Mouse (Mus musculus): ENCODE data around the gene Fbxl15. TPM values are rescaled to one million over a fixed set of nuclear protein-coding genes. Genes with fewer than 3 reads are reported as not detected.
A peak's percentile ranks its signal among the peaks of the same experiment; 100 is the strongest.

Gene Fbxl15
- polyA plus RNA-seq, 1 experiment: 21.5 TPM

GRCm38 (mm10) chr19:46367798-46368590 lies 40.0 kb downstream of the Fbxl15 start:
- Histone ChIP-seq H3K4me1 (ENCODE audit: control insufficient read depth, insufficient read depth, low read length) (peaks cover 6% of the 10 kb centered on the region), H3K4me3 (ENCODE audit: control insufficient read depth, low read depth, low read length) (peak overlapping the region; percentile 70), H3K27ac (ENCODE audit: control insufficient read depth, insufficient read depth, low read depth, low read length) (no peak overlapping the region), H3K36me3 (ENCODE audit: control insufficient read depth, insufficient read depth, low read length) (no peaks in the 10 kb centered on the region), H3K27me3 (ENCODE audit: control insufficient read depth, insufficient read depth, low read length) (no peaks in the 10 kb centered on the region)
- TF ChIP-seq POLR2A (IDR thresholded peaks at IDR 0.05; ENCODE audit: control insufficient read depth, low read depth, low read length) (no peak; the same call in 1 of the 2 replicates), CTCF (IDR thresholded peaks at IDR 0.05; ENCODE audit: control insufficient read depth, insufficient read depth, insufficient replicate concordance, low read depth, low read length) (no peak)

- TF ChIP-seq CTCF (IDR thresholded peaks at IDR 0.05; ENCODE audit: control insufficient read depth, insufficient read depth, insufficient replicate concordance, low read depth, low read length): peak; percentile 50; the same call in 1 of the 2 replicates
- no peak for TF ChIP-seq POLR2A (IDR thresholded peaks at IDR 0.05; ENCODE audit: control insufficient read depth, low read depth, low read length)
- Histone ChIP-seq H3K4me1 (ENCODE audit: control insufficient read depth, insufficient read depth, low read length) (peaks cover 6% of the 10 kb centered on the region), H3K27me3 (ENCODE audit: control insufficient read depth, insufficient read depth, low read length) (no peaks in the 10 kb centered on the region), H3K36me3 (ENCODE audit: control insufficient read depth, insufficient read depth, low read length) (no peaks in the 10 kb centered on the region), H3K4me3 (ENCODE audit: control insufficient read depth, low read depth, low read length) (peak overlapping the region; percentile 36), H3K27ac (ENCODE audit: control insufficient read depth, insufficient read depth, low read depth, low read length) (no peak overlapping the region)
These were observed 41.2 kb downstream of the Fbxl15 start for GRCm38 (mm10) chr19:46369204-46369603.

- Histone ChIP-seq H3K27ac (ENCODE audit: control insufficient read depth, insufficient read depth, low read depth, low read length) (no peak overlapping the region), H3K4me1 (ENCODE audit: control insufficient read depth, insufficient read depth, low read length) (peaks cover 3% of the 10 kb centered on the region; the same call in 1 of the 2 replicates), H3K27me3 (ENCODE audit: control insufficient read depth, insufficient read depth, low read length) (no peaks in the 10 kb centered on the region), H3K36me3 (ENCODE audit: control insufficient read depth, insufficient read depth, low read length) (peaks cover 5% of the 10 kb centered on the region), H3K4me3 (ENCODE audit: control insufficient read depth, low read depth, low read length) (no peak overlapping the region)
- no peak for TF ChIP-seq CTCF (IDR thresholded peaks at IDR 0.05; ENCODE audit: control insufficient read depth, insufficient read depth, insufficient replicate concordance, low read depth, low read length)
- no peak for TF ChIP-seq POLR2A (IDR thresholded peaks at IDR 0.05; ENCODE audit: control insufficient read depth, low read depth, low read length)
These were observed 46.6 kb downstream of the Fbxl15 start for GRCm38 (mm10) chr19:46374477-46375088.

GRCm38 (mm10) chr19:46375489-46375888 lies 47.5 kb downstream of the Fbxl15 start:
- Histone ChIP-seq H3K27me3 (ENCODE audit: control insufficient read depth, insufficient read depth, low read length) (no peaks in the 10 kb centered on the region), H3K4me3 (ENCODE audit: control insufficient read depth, low read depth, low read length) (no peak overlapping the region), H3K27ac (ENCODE audit: control insufficient read depth, insufficient read depth, low read depth, low read length) (no peak overlapping the region), H3K4me1 (ENCODE audit: control insufficient read depth, insufficient read depth, low read length) (peaks cover 3% of the 10 kb centered on the region; the same call in 1 of the 2 replicates), H3K36me3 (ENCODE audit: control insufficient read depth, insufficient read depth, low read length) (peaks cover 5% of the 10 kb centered on the region)
- TF ChIP-seq POLR2A (IDR thresholded peaks at IDR 0.05; ENCODE audit: control insufficient read depth, low read depth, low read length) (no peak), CTCF (IDR thresholded peaks at IDR 0.05; ENCODE audit: control insufficient read depth, insufficient read depth, insufficient replicate concordance, low read depth, low read length) (no peak)

- no peak overlapping the region for H3K4me3 ChIP-seq (ENCODE audit: control insufficient read depth, low read depth, low read length)
- H3K36me3 ChIP-seq (ENCODE audit: control insufficient read depth, insufficient read depth, low read length): peaks cover 5% of the 10 kb centered on the region
These were observed 47.9 kb downstream of the Fbxl15 start for GRCm38 (mm10) chr19:46375891-46376290.

More at GRCm38 (mm10) chr19:46375891-46376290, 47.9 kb downstream of the Fbxl15 start:
- Histone ChIP-seq H3K27me3 (ENCODE audit: control insufficient read depth, insufficient read depth, low read length) (no peaks in the 10 kb centered on the region), H3K4me1 (ENCODE audit: control insufficient read depth, insufficient read depth, low read length) (peaks cover 3% of the 10 kb centered on the region; the same call in 1 of the 2 replicates), H3K27ac (ENCODE audit: control insufficient read depth, insufficient read depth, low read depth, low read length) (no peak overlapping the region)
- no peak for TF ChIP-seq POLR2A (IDR thresholded peaks at IDR 0.05; ENCODE audit: control insufficient read depth, low read depth, low read length)
- TF ChIP-seq CTCF (IDR thresholded peaks at IDR 0.05; ENCODE audit: control insufficient read depth, insufficient read depth, insufficient replicate concordance, low read depth, low read length): no peak

Other genes with a start within 250 kb of the Fbxl15 start
- 0.20 and 0.49 TPM in 2 replicates for gene Elovl3, start 196.3 kb upstream of the Fbxl15 start, polyA plus RNA-seq (2012; rRNA removed)
- 0.84 and 1.2 TPM in 2 replicates for gene Pitx3, start 179.9 kb upstream of the Fbxl15 start, polyA plus RNA-seq (2012; rRNA removed)
- gene Gbf1, start 175.7 kb upstream of the Fbxl15 start, polyA plus RNA-seq (2012; rRNA removed): 142 and 162 TPM in 2 replicates
- 2.5 and 2.7 TPM in 2 replicates for gene Nfkb2, start 23.9 kb upstream of the Fbxl15 start, polyA plus RNA-seq (2012; rRNA removed)
- 53.7 and 65.2 TPM in 2 replicates for gene Psd, start 1.0 kb upstream of the Fbxl15 start, polyA plus RNA-seq (2012; rRNA removed)
- gene Cuedc2, start 10.5 kb downstream of the Fbxl15 start, polyA plus RNA-seq (2012; rRNA removed): 24.5 and 28.4 TPM in 2 replicates
- gene Mfsd13a, start 12.9 kb downstream of the Fbxl15 start, polyA plus RNA-seq (2012; rRNA removed): 20.0 and 24.3 TPM in 2 replicates
- 0.49 and 0.88 TPM in 2 replicates for gene 2310034G01Rik, start 22.1 kb downstream of the Fbxl15 start, polyA plus RNA-seq (2012; rRNA removed)
- gene Actr1a, start 67.6 kb downstream of the Fbxl15 start, polyA plus RNA-seq (2012; rRNA removed): 179 and 194 TPM in 2 replicates
- 186 and 202 TPM in 2 replicates for gene Sufu, start 68.7 kb downstream of the Fbxl15 start, polyA plus RNA-seq (2012; rRNA removed)
- gene Trim8, start 173.5 kb downstream of the Fbxl15 start, polyA plus RNA-seq (2012; rRNA removed): 2.1 and 2.6 TPM in 2 replicates
- gene Arl3, start 245.0 kb downstream of the Fbxl15 start, polyA plus RNA-seq (2012; rRNA removed): 214 and 266 TPM in 2 replicates
- gene Sfxn2, start 245.2 kb downstream of the Fbxl15 start, polyA plus RNA-seq (2012; rRNA removed): 1.5 TPM in 2 replicates

Data from testis, adult 2 months (tissue).